Mouse (Mus musculus): ENCODE measurements around the gene Pank3.

- no peak for TF ChIP-seq HCFC1 (IDR thresholded peaks at IDR 0.05; ENCODE audit: borderline replicate concordance, insufficient read depth, low read length)
- TF ChIP-seq CHD2 (IDR thresholded peaks at IDR 0.05; ENCODE audit: low read depth, low read length): no peak
- TF ChIP-seq ZNF384 (IDR thresholded peaks at IDR 0.05; ENCODE audit: low read depth, low read length): no peak
- TF ChIP-seq ZC3H11A (IDR thresholded peaks at IDR 0.05; ENCODE audit: borderline replicate concordance, low read depth, low read length): no peak
Measured at GRCm38 (mm10) chr11:35754906-35755418, 14.3 kb upstream of the Pank3 start.

Measured in ES-E14 (cell line).